Mouse (Mus musculus): ENCODE results near the gene Fam207a. TPM values are rescaled to one million over a fixed set of nuclear protein-coding genes. Genes with fewer than 3 reads are reported as not detected.

Gene Fam207a
- polyA plus RNA-seq, 1 experiment from 2014 or later = 24.5 TPM

DNA sequence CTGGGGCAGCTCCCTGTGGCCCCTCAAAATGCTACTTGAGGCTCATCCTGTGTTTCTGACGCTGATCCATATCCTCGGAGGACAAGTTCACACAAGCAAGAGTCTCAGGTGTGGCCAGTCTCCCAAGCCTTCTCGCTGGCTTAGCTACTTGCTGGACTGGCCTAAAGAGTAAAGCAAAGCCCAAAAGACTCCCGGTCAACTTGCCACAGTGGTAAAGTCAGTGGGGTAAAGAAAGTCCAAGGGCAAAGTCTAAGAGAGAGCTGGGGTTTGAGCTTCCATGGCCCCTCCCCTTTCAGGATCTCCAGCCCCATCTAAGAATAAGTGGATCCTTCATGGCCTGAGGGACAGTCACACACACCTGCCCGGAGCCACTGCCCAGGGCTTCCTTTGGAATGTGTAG is 36.6 kb upstream of the Fam207a start:
- Histone ChIP-seq H3K36me3 (ENCODE audit: control insufficient read depth, insufficient read depth) (no peaks in the 10 kb centered on the region), H3K4me2 (ENCODE audit: low read depth, low read length) (no peak overlapping the region), H3K9me3 (replicated peaks; ENCODE audit: control insufficient read depth, low read length) (no peaks in the 10 kb centered on the region), H3K27me3 (ENCODE audit: control insufficient read depth, insufficient read depth, low read length) (no peaks in the 10 kb centered on the region), H3K4me1 (ENCODE audit: control insufficient read depth, insufficient read depth, low read length) (no peaks in the 10 kb centered on the region), H3K27ac (ENCODE audit: low read length) (no peak overlapping the region), H3K9ac (ENCODE audit: low read length) (no peak overlapping the region), H3K4me3 (ENCODE audit: low read length) (no peak overlapping the region)
- no peak for ATAC-seq (replicated peaks; ENCODE audit: extremely low read depth, insufficient read depth, low FRiP score)
- 80% methylated on average over 5 of the region's 5 CpGs for whole genome bisulfite sequencing

DNA sequence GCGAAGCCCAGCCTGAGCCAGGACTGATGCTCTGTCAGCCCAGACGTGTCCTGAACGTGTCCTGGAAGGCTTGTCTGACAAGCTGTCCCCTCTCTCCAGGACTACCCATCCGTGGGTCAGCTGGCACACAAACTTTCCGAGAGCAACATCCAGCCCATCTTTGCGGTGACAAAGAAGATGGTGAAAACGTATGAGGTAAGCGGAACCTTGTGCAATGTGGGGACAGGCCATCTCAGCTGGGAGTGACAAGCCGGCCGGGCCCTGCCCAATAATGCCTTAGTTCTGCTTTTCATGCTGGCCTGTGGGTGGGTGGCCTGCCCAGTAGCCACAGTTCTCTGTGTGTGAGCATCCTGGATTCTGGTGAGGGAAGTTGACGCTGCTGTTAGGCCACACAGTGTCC is 35.3 kb upstream of the Fam207a start:
- ATAC-seq (replicated peaks; ENCODE audit: extremely low read depth, insufficient read depth, low FRiP score) = no peak
- H3K9me3 ChIP-seq (replicated peaks; ENCODE audit: control insufficient read depth, low read length) = no peaks in the 10 kb centered on the region
- H3K27ac ChIP-seq (ENCODE audit: low read length) = no peak overlapping the region
- H3K36me3 ChIP-seq (ENCODE audit: control insufficient read depth, insufficient read depth) = no peaks in the 10 kb centered on the region
- WGBS = 68% methylated on average over 11 of the region's 11 CpGs
- no peak overlapping the region for H3K9ac ChIP-seq (ENCODE audit: low read length)
- H3K27me3 ChIP-seq (ENCODE audit: control insufficient read depth, insufficient read depth, low read length) = no peaks in the 10 kb centered on the region
- H3K4me3 ChIP-seq (ENCODE audit: low read length) = no peak overlapping the region
- no peaks in the 10 kb centered on the region for H3K4me1 ChIP-seq (ENCODE audit: control insufficient read depth, insufficient read depth, low read length)
- H3K4me2 ChIP-seq (ENCODE audit: low read depth, low read length) = no peak overlapping the region

DNA sequence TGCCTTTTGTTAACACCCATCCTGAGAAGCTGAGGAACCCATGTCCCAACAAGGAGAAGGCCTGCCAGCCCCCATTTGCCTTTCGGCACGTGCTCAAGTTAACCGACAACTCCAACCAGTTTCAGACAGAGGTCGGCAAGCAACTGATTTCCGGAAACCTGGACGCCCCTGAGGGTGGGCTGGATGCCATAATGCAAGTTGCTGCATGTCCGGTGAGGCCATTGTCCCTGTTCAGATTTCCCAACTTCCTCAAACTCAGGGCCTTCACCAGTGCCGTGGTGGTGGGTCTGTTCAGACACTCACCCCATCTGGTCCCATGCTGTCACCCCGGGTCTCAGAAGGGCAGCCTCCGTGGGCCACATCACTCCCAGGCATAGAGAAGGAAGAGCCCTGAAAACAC is 33.0 kb upstream of the Fam207a start:
- 75% methylated on average over 10 of the region's 10 CpGs for WGBS

DNA sequence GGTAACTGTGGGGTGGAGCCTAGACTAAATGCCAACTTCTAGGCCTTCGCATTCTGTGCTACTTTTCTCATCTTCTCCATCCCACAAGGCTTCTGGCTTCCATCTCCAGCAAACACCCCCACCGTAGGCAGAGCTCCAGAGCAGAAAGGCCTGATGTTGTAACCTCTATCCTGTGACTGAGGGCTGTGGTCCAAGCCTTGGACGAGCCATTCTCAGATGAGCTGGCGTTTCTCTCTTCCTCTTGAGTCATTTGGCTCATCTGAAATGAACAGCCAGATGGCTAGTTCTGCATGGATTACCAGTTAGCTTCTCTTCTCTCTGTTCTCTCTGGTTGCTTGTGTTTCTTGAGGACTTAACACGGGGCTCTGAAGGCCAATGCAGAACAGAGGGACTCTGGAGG is 29.3 kb upstream of the Fam207a start:
- H3K27ac ChIP-seq (ENCODE audit: low read length) = no peak overlapping the region
- H3K9ac ChIP-seq (ENCODE audit: low read length) = no peak overlapping the region
- no peaks in the 10 kb centered on the region for H3K36me3 ChIP-seq (ENCODE audit: control insufficient read depth, insufficient read depth)
- ATAC-seq (replicated peaks; ENCODE audit: extremely low read depth, insufficient read depth, low FRiP score) = no peak
- no peaks in the 10 kb centered on the region for H3K27me3 ChIP-seq (ENCODE audit: control insufficient read depth, insufficient read depth, low read length)
- H3K4me3 ChIP-seq (ENCODE audit: low read length) = no peak overlapping the region
- no peaks in the 10 kb centered on the region for H3K4me1 ChIP-seq (ENCODE audit: control insufficient read depth, insufficient read depth, low read length)
- H3K4me2 ChIP-seq (ENCODE audit: low read depth, low read length) = no peak overlapping the region
- WGBS = 70% methylated on average over 5 of the region's 5 CpGs
- H3K9me3 ChIP-seq (replicated peaks; ENCODE audit: control insufficient read depth, low read length) = no peaks in the 10 kb centered on the region

More for the DNA sequence above, 33.0 kb upstream of the Fam207a start:
- no peaks in the 10 kb centered on the region for H3K4me1 ChIP-seq (ENCODE audit: control insufficient read depth, insufficient read depth, low read length)
- no peaks in the 10 kb centered on the region for H3K27me3 ChIP-seq (ENCODE audit: control insufficient read depth, insufficient read depth, low read length)
- H3K4me2 ChIP-seq (ENCODE audit: low read depth, low read length) = no peak overlapping the region
- H3K36me3 ChIP-seq (ENCODE audit: control insufficient read depth, insufficient read depth) = no peaks in the 10 kb centered on the region
- no peak overlapping the region for H3K9ac ChIP-seq (ENCODE audit: low read length)
- no peak overlapping the region for H3K4me3 ChIP-seq (ENCODE audit: low read length)
- no peak for ATAC-seq (replicated peaks; ENCODE audit: extremely low read depth, insufficient read depth, low FRiP score)
- no peaks in the 10 kb centered on the region for H3K9me3 ChIP-seq (replicated peaks; ENCODE audit: control insufficient read depth, low read length)
- no peak overlapping the region for H3K27ac ChIP-seq (ENCODE audit: low read length)

DNA sequence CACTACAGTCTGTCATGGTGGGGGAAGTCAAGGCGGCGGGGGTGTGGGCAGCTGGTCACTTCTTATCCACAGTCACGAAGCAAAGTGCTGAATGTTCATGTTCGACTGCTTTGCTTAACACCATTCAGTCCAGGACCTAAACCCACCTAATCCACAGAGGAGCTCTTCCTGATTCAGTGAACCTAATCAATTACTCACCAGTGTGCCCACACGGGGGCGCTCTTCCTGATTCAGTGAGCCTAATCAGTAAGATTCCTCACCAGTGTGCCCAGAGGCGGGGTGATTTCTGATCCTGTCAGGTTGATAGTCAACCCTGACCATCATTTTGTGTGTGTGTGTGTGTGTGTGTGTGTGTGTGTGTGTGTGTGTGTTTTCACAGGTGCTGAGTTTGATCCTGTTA is 27.6 kb upstream of the Fam207a start:
- no peak overlapping the region for H3K27ac ChIP-seq (ENCODE audit: low read length)
- no peak overlapping the region for H3K9ac ChIP-seq (ENCODE audit: low read length)
- H3K36me3 ChIP-seq (ENCODE audit: control insufficient read depth, insufficient read depth) = no peaks in the 10 kb centered on the region
- no peak for ATAC-seq (replicated peaks; ENCODE audit: extremely low read depth, insufficient read depth, low FRiP score)
- no peaks in the 10 kb centered on the region for H3K9me3 ChIP-seq (replicated peaks; ENCODE audit: control insufficient read depth, low read length)
- H3K4me1 ChIP-seq (ENCODE audit: control insufficient read depth, insufficient read depth, low read length) = peaks cover 6% of the 10 kb centered on the region
- H3K27me3 ChIP-seq (ENCODE audit: control insufficient read depth, insufficient read depth, low read length) = no peaks in the 10 kb centered on the region
- no peak overlapping the region for H3K4me2 ChIP-seq (ENCODE audit: low read depth, low read length)
- no peak overlapping the region for H3K4me3 ChIP-seq (ENCODE audit: low read length)
- 52% methylated on average over 7 of the region's 7 CpGs for WGBS

DNA sequence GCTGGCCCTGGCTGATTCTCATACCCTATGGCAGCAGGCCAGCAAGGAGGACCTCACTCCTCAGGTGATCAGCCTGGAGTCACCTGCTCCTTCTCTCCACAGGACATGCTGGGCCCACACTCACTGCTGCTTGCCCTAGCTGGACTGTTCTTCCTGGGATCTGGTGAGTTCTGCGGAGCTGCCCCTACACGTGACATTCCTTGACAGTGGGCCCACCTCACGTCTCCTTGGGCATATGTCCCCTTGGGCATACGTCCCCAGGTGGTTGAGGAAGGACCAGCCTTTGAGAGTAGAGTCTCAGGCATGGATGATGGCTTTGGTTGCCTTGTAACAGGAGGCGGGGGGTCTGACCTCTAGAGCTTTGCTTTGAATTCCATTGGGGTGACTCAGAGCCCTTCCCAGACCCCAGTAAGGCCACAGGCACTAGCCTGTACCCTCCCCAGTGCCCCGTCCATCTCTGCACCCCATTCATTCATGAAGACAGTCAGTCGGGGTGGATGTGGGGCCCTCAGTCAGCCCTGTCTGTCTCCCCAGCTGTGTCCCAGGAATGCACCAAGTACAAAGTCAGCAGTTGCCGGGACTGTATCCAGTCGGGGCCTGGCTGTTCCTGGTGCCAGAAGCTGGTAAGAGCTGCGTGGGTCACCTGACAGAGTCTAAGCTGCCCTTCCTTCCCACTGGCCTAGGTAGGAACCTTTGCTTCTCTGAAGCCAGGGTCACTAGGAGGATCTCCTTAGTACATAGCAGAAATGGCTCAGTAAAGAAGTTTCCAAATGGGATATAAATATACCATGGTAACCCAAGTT is 26.5 kb upstream of the Fam207a start:
- Histone ChIP-seq H3K4me2 (ENCODE audit: low read depth, low read length) (no peak overlapping the region), H3K36me3 (ENCODE audit: control insufficient read depth, insufficient read depth) (no peaks in the 10 kb centered on the region), H3K9ac (ENCODE audit: low read length) (no peak overlapping the region), H3K27ac (ENCODE audit: low read length) (no peak overlapping the region), H3K27me3 (ENCODE audit: control insufficient read depth, insufficient read depth, low read length) (no peaks in the 10 kb centered on the region), H3K9me3 (replicated peaks; ENCODE audit: control insufficient read depth, low read length) (no peaks in the 10 kb centered on the region), H3K4me1 (ENCODE audit: control insufficient read depth, insufficient read depth, low read length) (peaks cover 6% of the 10 kb centered on the region), H3K4me3 (ENCODE audit: low read length) (no peak overlapping the region)
- no peak for ATAC-seq (replicated peaks; ENCODE audit: extremely low read depth, insufficient read depth, low FRiP score)
- 65% methylated on average over 10 of the region's 10 CpGs for WGBS

DNA sequence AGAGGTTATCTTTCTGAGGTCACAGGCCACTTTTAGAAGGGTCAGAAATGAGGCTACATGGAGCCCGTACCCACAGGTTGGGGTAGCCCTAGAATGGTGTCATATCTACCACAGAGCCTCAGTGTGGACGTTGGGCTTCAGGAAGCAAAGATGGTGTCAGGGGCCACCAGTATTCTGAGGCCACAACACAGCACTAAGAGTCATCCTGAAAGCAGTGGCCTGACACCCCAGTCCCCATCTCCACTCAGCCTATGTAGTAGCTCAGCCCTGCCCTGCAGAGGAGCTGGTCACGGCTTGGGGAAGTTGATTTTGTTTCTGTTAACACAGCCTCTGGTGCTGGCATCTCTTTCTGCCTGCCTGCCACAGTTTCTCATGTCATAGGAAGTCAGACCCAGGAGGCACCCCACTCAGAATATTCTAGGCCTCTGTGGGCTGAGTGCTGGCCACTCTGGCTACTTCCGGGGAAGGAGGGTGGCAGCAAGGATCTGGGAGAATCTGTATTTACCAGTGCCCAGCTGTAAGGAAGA is 25.1 kb upstream of the Fam207a start:
- Histone ChIP-seq H3K27ac (ENCODE audit: low read length) (no peak overlapping the region), H3K4me2 (ENCODE audit: low read depth, low read length) (no peak overlapping the region), H3K4me1 (ENCODE audit: control insufficient read depth, insufficient read depth, low read length) (peaks cover 6% of the 10 kb centered on the region), H3K36me3 (ENCODE audit: control insufficient read depth, insufficient read depth) (no peaks in the 10 kb centered on the region), H3K27me3 (ENCODE audit: control insufficient read depth, insufficient read depth, low read length) (no peaks in the 10 kb centered on the region), H3K9me3 (replicated peaks; ENCODE audit: control insufficient read depth, low read length) (no peaks in the 10 kb centered on the region), H3K9ac (ENCODE audit: low read length) (no peak overlapping the region), H3K4me3 (ENCODE audit: low read length) (no peak overlapping the region)
- ATAC-seq (replicated peaks; ENCODE audit: extremely low read depth, insufficient read depth, low FRiP score) = no peak
- 78% methylated on average over 4 of the region's 4 CpGs for WGBS

DNA sequence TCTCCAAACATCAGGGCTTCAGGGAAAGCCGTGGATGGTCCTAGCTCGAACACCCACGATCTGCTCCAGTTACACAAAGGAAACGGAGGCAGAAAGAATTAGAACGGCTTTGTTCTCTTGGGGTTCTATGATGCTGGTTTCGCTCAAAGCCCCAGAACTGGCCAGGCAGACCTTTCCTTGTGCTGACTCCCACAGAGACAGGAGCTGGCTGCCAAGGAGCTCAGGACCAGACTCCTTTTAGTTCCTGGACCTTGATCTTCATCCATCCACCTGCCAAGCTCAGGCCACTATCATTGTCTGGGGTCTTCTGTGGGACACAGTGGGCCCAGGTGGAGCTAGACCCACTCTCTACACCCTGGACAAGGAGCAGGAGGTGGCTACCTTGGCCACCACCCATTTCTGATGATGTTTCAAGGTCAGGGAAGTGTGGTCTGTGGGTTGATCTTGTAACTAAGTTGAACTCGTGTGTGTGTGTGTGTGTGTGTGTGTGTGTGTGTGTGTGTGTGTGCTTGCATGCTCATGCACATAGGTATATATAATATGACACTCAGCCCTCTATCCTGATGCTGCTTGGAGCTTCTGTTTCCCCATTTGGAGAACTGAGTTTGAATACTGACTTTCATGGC is 23.8 kb upstream of the Fam207a start:
- no peaks in the 10 kb centered on the region for H3K27me3 ChIP-seq (ENCODE audit: control insufficient read depth, insufficient read depth, low read length)
- H3K4me3 ChIP-seq (ENCODE audit: low read length) = no peak overlapping the region
- H3K9ac ChIP-seq (ENCODE audit: low read length) = no peak overlapping the region
- WGBS = 50% methylated on average over 7 of the region's 7 CpGs
- no peak overlapping the region for H3K4me2 ChIP-seq (ENCODE audit: low read depth, low read length)
- H3K4me1 ChIP-seq (ENCODE audit: control insufficient read depth, insufficient read depth, low read length) = peaks cover 6% of the 10 kb centered on the region
- H3K27ac ChIP-seq (ENCODE audit: low read length) = no peak overlapping the region
- no peak for ATAC-seq (replicated peaks; ENCODE audit: extremely low read depth, insufficient read depth, low FRiP score)
- H3K36me3 ChIP-seq (ENCODE audit: control insufficient read depth, insufficient read depth) = no peaks in the 10 kb centered on the region
- H3K9me3 ChIP-seq (replicated peaks; ENCODE audit: control insufficient read depth, low read length) = no peaks in the 10 kb centered on the region

Data from heart, embryonic 16.5 days (tissue).